Mouse (Mus musculus): Measurements from ENCODE around the gene Cenpw. TPM values are rescaled to one million over a fixed set of nuclear protein-coding genes. Genes with fewer than 3 reads are reported as not detected.

Cenpw gene
- polyA plus RNA-seq (2012; rRNA removed; ENCODE audit: low replicate concordance) = 0.86 and 1.3 TPM in 2 replicates

GRCm38 (mm10) chr10:30199916-30200826 is at the start of gene Cenpw:
TSS of gene Cenpw (minus strand) at chr10:30200560.

Data from mammary gland, adult 2 months (tissue).